Mouse (Mus musculus) kidney, embryonic 15.5 days (tissue): ENCODE results near the gene Poldip2. TPM values are rescaled to one million over a fixed set of nuclear protein-coding genes. Genes with fewer than 3 reads are reported as not detected.

Experiments
- polyA plus RNA-seq: library from polyadenylated mRNA; unstranded; fragments of >200 nt; fragmentation: Nextera tagmentation; extraction: Ambion mirVana; gene quantifications from 2 replicates; pipeline ENCODE4 v1.2.1, GENCODE M21; 2015

Poldip2 gene
- polyA plus RNA-seq, 1 experiment from 2014 or later: 171 TPM

Other genes with a start within 250 kb of the Poldip2 start
- gene BC030499, start 221.4 kb upstream of the Poldip2 start, polyA plus RNA-seq: 0.32 and 0.43 TPM in 2 replicates
- 43.3 and 47.4 TPM in 2 replicates for gene Spag5, start 210.7 kb upstream of the Poldip2 start, polyA plus RNA-seq
- 6.0 and 6.4 TPM in 2 replicates for gene Aldoc, start 189.2 kb upstream of the Poldip2 start, polyA plus RNA-seq
- gene Pigs, start 183.8 kb upstream of the Poldip2 start, polyA plus RNA-seq: 77.5 and 86.2 TPM in 2 replicates
- gene Unc119, start 168.7 kb upstream of the Poldip2 start, polyA plus RNA-seq: 40.2 and 44.9 TPM in 2 replicates
- gene Foxn1, start 125.6 kb upstream of the Poldip2 start, polyA plus RNA-seq: 0.10 TPM in 1 of 2 replicates, not detected in the other
- gene Slc13a2, start 90.0 kb upstream of the Poldip2 start, polyA plus RNA-seq: 1.1 and 1.2 TPM in 2 replicates
- gene Slc46a1, start 46.5 kb upstream of the Poldip2 start, polyA plus RNA-seq: 21.1 and 21.3 TPM in 2 replicates
- 1.5 and 1.8 TPM in 2 replicates for gene Sarm1, start 14.4 kb upstream of the Poldip2 start, polyA plus RNA-seq
- gene Vtn, start 13.1 kb upstream of the Poldip2 start, polyA plus RNA-seq: 4.5 and 8.1 TPM in 2 replicates
- not detected in 2 replicates for gene Sebox, start 8.7 kb upstream of the Poldip2 start, polyA plus RNA-seq
- 56.7 and 57.1 TPM in 2 replicates for gene Tmem199, start within 50 bp of the Poldip2 start, polyA plus RNA-seq
- gene Tnfaip1, start 24.1 kb downstream of the Poldip2 start, polyA plus RNA-seq: 81.8 and 88.2 TPM in 2 replicates
- gene Ift20, start 24.2 kb downstream of the Poldip2 start, polyA plus RNA-seq: 134 and 145 TPM in 2 replicates
- gene Tmem97, start 38.6 kb downstream of the Poldip2 start, polyA plus RNA-seq: 80.4 and 82.3 TPM in 2 replicates
- gene Nlk, start 185.2 kb downstream of the Poldip2 start, polyA plus RNA-seq: 15.5 and 17.4 TPM in 2 replicates
- 41.8 and 45.7 TPM in 2 replicates for gene Ccnq, start 239.5 kb downstream of the Poldip2 start, polyA plus RNA-seq